Mouse (Mus musculus): ENCODE measurements at regions not wholly inside any gene's neighbourhood (a gene's known extent, or its start where the extent isn't known, plus 50 kb on each side); places are given as distances from the start of the nearest gene placed in this dataset.

DNA sequence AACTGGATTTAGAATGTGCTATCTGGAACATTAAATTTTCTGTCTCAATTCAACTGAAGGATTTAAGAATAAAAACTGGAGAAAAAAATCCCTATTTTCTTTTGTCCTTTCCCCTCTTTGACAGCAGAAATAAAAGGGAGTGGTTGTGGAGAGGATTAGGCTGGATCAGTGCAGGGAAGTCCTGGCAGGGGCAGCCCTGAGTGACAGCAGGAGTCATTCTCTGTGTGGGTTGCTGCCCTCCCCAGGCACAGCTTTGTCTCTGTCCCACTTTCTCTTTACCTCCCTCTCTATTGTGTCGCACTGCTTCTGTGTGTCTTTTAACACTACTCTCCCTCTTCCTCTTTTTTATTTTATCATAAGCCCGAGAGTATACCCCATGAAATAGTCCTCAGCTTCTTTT lies 1286.8 kb upstream of the Map3k7 start:
- TF ChIP-seq POLR2A (IDR thresholded peaks at IDR 0.05; ENCODE audit: borderline replicate concordance, extremely low read depth, insufficient read depth, insufficient read length, poor library complexity, severe bottlenecking), result no peak
- no peak for TF ChIP-seq CTCF (IDR thresholded peaks at IDR 0.05; ENCODE audit: borderline replicate concordance, extremely low read depth, insufficient read depth, insufficient read length)
